Mouse (Mus musculus) lung, postnatal 14 days (tissue): ENCODE data around the gene Pole4.
A peak's percentile ranks its signal among the peaks of the same experiment; 100 is the strongest.
"Not testable (repeated sequence)": the region's sequence is repeated elsewhere in the genome, so short reads cannot be mapped to it uniquely, and the experiment has no call there.

Experiments
- DNase-seq: peaks from one replicate; pipeline ENCODE4 v3.0.0; 2021

Pole4 gene

DNA sequence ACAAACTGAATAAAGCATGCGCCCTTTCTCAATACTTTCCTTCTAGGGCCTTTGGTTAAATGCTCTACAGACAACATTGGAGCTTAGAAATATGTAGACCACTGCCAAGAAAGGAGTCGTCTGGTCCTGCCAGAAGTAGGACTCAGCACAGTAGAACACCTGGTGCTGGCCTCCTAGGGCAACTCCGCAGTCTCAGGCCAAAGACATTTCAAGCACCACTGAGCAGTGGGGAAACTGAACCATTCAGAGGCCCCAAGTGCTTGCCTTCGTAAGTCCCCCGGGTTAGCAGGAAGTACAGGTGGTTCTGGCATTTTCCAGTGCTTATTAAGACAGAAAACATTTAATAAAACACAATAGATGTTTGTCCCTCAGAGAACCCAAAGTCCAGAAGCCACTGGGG, 9.7 kb upstream of the Pole4 start:
- DNase-seq, result no peak

GRCm38 (mm10) chr6:82714243-82714642, 9.1 kb upstream of the Pole4 start:
- DNase-seq, result peak; percentile 80

GRCm38 (mm10) chr6:82707742-82708141, 2.6 kb upstream of the Pole4 start:
- DNase-seq, result no peak

DNA sequence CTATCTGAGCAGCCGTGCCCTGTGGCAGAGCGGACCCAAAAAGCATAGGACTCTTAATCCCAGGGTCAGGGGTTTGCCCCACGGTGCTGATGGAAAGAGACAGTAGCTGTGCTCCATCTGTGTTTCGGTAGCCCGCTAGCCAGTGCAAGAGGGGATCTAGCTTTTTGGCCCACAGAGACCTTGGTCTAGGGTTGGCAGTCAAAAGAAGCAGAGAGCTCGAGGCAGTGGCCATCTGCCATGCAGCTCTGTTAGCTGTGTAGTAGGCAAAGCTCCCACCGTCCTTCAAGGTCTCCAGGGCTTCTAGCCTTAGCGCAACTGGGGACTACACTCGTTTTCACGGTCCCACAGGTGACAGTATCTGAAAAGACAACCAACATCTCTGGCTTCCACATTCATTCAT, 2.1 kb upstream of the Pole4 start:
- DNase-seq, result no peak

DNA sequence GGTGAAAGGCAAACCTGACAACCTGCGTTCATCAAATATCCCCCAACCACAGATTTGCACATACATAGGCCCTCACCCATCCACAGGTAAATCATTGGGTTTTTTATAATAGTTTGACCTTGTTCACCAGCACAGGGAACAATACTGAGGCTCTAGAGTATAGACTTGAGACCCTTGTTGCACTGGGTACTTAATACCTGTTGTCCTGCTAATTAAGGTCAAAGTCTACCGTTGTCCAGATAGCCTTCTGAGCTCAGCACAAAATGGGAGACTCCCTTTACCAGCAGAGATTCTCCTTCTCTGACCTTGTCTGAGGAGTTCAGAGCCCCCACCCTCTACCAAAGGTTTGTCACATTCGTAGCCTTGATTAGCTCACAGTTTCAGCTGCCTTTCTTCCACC, 1.5 kb downstream of the Pole4 start:
- no peak for DNase-seq

DNA sequence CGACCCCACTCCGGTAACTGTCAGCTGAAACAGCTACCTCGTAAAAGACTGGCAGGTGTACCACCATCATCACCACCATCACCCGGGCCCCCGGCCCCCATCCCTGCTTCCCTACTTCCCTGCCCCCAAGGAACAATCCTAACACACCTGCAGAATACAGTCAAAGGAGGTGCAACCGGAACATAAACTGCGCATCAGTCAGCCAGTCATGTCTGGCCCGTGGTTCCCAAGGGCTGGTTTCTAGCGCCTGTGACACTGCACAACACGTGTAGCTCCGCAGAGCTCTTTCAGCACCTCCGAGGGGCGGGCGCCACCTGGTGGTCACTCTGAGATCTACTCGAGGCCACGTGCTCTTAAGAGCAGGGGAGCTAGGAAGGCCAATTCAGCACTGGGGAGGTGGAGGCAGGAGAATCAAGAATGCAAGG, 2.6 kb downstream of the Pole4 start:
- DNase-seq, result peak; percentile 93

GRCm38 (mm10) chr6:82701296-82701695, 3.9 kb downstream of the Pole4 start:
- DNase-seq, result no peak

GRCm38 (mm10) chr6:82699831-82700230, 5.3 kb downstream of the Pole4 start:
- DNase-seq, result no peak

- no peak for DNase-seq
These were observed 8.4 kb downstream of the Pole4 start for GRCm38 (mm10) chr6:82696736-82697135.

DNA sequence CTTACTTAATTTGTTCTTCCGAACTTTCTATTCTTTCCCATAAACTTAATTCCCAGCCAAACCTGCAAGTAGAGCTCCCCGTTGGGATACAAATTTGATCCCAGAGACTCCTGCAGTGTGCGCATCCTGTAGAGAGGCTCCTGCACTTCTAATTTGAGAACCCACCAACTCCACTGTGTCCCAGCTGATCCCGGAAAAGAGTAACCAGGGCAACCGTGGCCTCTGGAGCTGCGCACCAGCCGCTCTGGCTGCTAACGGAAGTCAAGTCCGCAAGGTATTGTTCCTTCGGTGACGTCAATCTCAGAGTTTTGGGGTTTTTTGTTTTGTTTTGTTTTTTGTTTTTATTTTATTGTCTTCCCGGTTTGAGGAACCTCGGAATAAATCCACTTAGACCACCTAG, 10.5 kb downstream of the Pole4 start:
- no peak for DNase-seq

DNA sequence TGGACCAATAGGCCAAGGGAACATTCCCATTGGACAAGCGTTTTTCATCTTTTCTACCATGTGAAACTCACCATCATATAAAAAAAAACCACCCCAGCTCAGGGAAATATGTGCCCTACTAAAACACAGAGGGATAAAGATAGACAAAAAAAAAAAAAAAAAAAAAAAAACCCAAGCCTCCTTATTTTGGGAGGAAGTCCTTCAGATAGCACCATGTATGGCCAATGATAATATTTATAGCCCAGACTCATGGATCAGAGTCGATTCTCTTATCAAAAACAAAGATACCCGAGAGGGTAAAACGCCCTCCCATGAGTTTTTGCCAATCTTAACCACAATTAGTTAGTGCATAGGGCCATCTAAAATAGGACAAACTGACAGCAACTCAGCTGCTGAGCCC, 15.7 kb downstream of the Pole4 start:
- DNase-seq, result no peak

- not testable (repeated sequence) for DNase-seq
These were observed 16.6 kb downstream of the Pole4 start for GRCm38 (mm10) chr6:82688586-82688985.

DNA sequence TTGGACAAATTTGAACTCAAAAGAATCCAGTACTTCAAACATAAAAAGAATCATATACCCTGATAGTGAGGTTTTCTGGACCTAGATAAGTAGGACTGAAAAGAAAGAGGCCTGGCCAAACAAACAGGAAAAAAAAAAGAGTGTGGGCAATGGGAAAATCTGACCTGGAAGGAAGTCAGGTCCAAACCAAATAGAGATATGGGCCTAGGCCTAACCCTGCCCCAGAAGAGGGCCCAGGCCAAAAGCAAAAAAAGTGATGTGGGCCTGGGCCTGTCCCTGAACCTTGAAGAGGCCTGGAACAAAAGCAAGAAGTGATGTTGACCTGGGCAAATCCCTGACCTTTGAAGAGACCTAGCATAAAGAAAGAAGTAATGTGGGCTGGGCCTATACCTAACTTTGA, 21.0 kb downstream of the Pole4 start:
- DNase-seq, result no peak

- not testable (repeated sequence) for DNase-seq
These were observed 25.9 kb downstream of the Pole4 start for GRCm38 (mm10) chr6:82679286-82679685.

- DNase-seq, result not testable (repeated sequence)
These were observed 27.5 kb downstream of the Pole4 start for GRCm38 (mm10) chr6:82677629-82678028.

DNA sequence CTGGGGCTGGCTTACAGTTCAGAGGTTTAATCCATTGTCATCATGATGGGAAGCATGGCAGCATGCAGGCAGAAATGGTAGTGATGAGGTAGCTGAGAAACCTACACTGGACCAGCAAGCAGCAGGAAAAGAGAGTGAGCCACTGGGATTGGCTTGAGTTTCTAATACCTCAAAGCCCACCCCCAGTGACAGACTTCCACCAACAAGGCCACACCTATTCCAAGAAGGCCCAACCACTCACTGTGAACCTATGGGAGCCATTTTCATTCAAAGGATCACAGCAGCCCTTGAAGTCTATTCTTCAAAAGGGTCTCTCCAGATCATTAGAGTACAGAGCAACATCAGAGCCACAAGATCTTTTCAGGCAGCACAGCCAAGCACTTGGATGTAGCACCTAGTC, 38.7 kb downstream of the Pole4 start:
- no peak for DNase-seq

GRCm38 (mm10) chr6:82653169-82653525, 52.0 kb downstream of the Pole4 start:
- DNase-seq, result no peak

DNA sequence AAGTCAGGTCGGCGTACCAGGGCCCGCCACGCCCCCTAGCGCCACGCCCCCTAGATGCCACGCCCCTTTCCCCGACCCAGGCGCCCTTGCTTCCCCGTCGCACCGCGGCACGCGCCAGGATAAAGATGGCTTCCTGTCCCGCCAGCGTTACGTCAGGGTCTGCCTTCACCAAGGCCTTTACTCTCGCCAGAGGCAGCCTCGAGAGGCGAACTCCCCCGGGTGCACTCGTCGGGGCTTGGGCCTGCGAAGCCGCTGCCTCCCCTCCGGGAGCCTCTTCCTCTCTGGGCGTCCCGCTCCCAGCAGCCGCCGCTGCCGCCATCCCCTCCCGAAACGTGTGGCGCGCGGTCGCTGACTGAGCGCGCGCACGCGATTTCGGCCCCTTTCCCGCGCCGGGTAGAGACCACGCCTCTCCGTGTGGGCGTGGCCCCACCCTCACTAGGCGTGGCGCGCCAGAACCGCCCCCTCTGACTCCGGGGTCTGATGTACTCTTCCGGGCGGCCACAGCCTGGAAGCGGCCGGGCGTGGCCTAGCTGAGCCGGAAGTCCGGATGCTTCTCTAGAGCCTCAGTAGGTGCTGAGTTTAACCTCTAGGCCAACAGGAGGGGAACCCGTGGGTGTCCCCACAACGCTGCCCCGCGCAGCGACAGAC, 52.5 kb downstream of the Pole4 start:
- peak; percentile 96 for DNase-seq

DNA sequence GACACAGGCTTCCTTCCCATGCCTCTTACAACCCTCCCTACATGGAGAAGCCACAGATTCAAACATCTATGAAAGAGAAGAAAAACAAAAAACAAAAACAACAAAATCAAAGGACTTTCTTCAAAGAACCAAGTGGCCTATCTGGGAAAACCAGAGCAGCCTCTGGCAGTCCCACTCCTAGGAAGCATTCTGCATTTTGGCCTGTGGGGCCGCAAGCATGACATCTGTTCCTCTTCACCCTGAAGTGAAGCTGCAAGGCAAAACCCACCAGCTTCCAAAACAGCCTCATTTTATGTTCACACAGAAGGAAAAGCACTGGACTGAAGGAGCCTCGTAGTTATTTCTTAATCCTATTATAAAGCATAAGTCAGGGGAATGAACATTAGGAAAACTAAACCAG, 56.1 kb downstream of the Pole4 start:
- DNase-seq, result no peak

- DNase-seq, result no peak
These were observed 57.1 kb downstream of the Pole4 start for GRCm38 (mm10) chr6:82647940-82648655.

GRCm38 (mm10) chr6:82647001-82647400, 58.2 kb downstream of the Pole4 start:
- no peak for DNase-seq

DNA sequence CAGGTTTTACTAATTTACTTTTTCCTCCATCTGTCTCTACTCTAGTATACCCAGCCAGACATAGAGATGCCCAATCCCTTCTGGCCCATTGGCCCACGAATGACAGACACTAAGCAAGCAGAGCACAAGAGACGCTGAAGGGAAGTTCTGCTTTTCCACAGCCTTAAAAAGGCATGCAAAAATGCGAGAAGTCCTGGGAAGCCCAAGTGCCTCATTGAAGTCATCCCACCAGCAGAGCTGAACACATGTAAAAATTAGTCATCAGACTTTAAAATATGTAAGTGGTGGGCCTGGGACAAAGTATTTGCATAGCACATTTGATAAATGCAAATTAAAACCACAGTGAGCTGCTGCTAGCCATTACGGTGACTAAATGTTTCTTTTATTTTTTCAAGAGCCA, 65.1 kb downstream of the Pole4 start:
- DNase-seq, result no peak

GRCm38 (mm10) chr6:82625331-82625730, 79.8 kb downstream of the Pole4 start:
- not testable (repeated sequence) for DNase-seq

DNA sequence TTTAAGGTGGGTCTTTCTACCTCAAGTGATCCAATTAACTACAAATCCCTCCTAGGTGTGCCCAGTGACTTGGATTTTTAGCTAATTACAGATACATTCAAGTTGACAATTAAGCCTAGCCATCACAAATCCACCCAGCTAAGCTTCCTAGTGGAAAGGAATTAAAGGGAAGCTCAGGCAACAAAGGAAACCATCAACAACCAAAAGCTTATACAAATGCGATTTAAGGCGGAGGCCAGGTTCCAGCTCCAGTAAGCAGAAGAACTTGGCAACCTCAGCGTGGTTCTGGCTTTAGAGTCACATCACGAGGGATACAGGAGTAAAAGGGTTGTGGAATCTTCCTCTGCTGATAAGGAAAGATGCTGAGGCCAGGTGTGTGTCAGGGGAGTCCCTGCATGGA, 92.0 kb downstream of the Pole4 start:
- no peak for DNase-seq

DNA sequence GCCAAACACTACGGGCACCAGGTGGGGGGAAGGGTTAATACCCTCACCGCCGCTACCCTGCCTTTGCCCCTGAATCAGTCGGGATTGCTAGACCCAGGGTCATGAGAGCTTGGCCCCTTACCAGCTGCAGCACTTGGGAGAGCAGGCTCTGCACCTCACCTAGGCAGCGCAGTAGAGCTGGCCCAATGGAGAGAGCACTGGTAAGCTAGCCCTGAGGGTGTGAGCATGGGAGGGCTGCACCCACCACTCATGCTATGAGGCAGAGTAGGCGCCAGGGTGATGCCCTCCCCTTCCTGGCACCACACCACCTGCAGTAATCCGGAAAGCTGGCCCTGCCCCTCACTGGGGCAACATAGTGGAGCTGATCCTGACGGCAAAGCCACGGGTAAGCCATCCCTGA, 94.1 kb downstream of the Pole4 start:
- no peak for DNase-seq
